Mouse (Mus musculus) E14TG2a.4 (cell line): ENCODE results near the gene 4930524B15Rik.

Experiments used
- CTCF ChIP-seq: conservative IDR thresholded peaks from 2 replicates; pipeline ENCODE4 v1.5.1; 2014; ENCODE audit warnings: low read length
- NANOG ChIP-seq: IDR thresholded peaks from 2 replicates; pipeline ENCODE4 v1.6.1; 2014; ENCODE audit warnings: borderline replicate concordance, low read length, mixed read lengths
- POU5F1 ChIP-seq: IDR thresholded peaks from 2 replicates; pipeline ENCODE4 v1.6.1; 2014; ENCODE audit warnings: low read length, borderline replicate concordance

GRCm38 (mm10) chr11:32011867-32012603 lies 46.6 kb downstream of the 4930524B15Rik start:
- TF ChIP-seq CTCF: no peak
- TF ChIP-seq POU5F1: no peak
- no peak for TF ChIP-seq NANOG
